Comparison of ENCODE assay signal across 18 mouse cellular contexts in the genomic region with DNA sequence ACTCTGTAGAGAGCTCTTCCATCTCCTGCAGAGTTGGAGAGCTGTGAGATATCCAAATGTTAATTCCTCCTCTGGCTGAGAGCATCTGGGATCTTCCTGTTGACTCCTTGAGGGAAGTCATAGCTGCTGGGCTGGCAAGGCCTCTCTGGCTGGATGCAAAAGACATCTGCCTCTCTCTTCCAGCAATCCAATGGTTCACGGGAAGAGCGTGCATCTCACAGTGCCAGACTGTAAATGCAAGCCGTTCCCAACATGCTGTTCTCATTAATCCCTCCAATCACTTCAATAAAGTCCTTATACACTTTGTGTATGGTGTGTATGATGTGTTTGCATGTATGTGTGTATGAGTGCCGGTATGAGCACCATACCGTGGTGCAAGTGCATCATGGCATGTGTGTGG.
"Had no signal": no experiment of that assay in that cellular context is flagged by ENCODE, and none has a peak within 500 bp of the region (broad histone marks: within the 10 kb centered on the region; RNA-seq: fewer than 3 reads in every experiment).

No protein-coding gene starts in this region.

- H3K27ac ChIP-seq: kidney, postnatal 0 days; liver, embryonic 15.5 days; midbrain, embryonic 10.5 days; neural tube, embryonic 15.5 days had no signal

- H3K4me3 ChIP-seq: liver, embryonic 15.5 days; midbrain, embryonic 10.5 days; myocyte; neural tube, embryonic 15.5 days had no signal

- DNase-seq: kidney, adult 9 months; kidney, postnatal 36 days; layer of hippocampus, adult 9-11 months; left cerebral cortex, postnatal 4 days; lung, adult 2 months; lung, postnatal 36 days; midbrain, embryonic 14.5 days; right cerebral cortex, adult 18-20 months; spleen, adult 18-20 months; thymus, adult 18-20 months; thymus, postnatal 14 days had no signal

- H3K9ac ChIP-seq: liver, embryonic 15.5 days; neural tube, embryonic 15.5 days had no signal

- H3K27me3 ChIP-seq: liver, embryonic 15.5 days; neural tube, embryonic 15.5 days had no signal

- H3K4me2 ChIP-seq: liver, embryonic 11.5 days; liver, embryonic 15.5 days; neural tube, embryonic 15.5 days had no signal

- H3K36me3 ChIP-seq: liver, embryonic 15.5 days; midbrain, embryonic 10.5 days; neural tube, embryonic 15.5 days had no signal

- ATAC-seq: lung, postnatal 0 days had no signal

- H3K9me3 ChIP-seq: liver, embryonic 15.5 days; midbrain, embryonic 10.5 days; neural tube, embryonic 15.5 days had no signal

- H3K4me1 ChIP-seq: neural tube, embryonic 15.5 days had no signal
